Mouse (Mus musculus): ENCODE measurements around the gene Ttyh2.
"Not testable (repeated sequence)": the region's sequence is repeated elsewhere in the genome, so short reads cannot be mapped to it uniquely, and the experiment has no call there.

The Ttyh2 gene

DNA sequence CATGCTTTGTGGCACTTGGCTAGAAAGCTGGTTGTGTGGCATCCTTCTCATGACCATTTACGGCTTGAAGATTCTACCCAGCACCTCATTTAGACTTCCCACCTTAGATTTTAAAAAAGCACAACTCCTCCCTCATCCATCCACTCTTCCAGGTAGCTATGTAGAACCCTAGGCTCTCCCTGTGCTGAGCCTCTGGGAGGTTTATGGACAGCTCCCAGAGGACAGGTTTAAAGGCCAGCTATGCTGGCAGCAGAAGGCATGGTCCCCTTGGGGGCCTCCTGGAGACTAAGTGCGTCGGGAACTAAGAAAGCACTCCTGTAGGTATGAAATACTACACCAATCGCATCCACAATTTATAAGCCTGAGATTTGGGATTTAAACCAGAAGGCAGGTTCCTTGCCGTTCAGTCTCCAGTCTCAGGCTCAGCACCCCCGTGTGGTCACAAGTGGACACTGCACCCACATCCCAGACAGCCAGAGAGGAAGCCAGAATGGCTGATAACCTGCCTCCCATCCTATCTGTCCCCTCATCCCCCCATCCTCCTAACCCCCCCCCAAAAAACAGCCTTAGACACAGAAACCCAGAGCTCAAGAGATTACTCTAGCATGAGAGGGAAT lies 12.4 kb upstream of the Ttyh2 start:
- DNase-seq: peak; percentile 58

DNA sequence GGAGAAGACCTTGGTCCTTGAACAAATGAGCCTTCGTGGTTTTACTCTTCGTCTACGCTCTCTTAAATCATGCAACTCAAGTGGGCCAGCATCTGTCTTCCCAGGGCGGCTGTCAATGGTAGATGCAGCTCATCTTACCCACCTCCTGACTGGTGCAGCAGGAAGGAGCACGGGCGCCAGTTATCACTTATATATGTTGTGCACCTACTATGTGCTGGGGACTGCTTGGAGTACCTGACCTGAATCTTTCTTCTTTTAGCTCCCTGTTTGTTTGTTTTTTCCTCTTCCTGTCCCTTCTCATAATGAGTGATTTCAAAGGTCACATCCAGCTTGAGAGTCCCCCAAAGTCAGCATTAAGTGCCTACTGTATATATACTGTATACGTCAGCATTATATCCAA lies 11.1 kb upstream of the Ttyh2 start:
- no peak for DNase-seq

DNA sequence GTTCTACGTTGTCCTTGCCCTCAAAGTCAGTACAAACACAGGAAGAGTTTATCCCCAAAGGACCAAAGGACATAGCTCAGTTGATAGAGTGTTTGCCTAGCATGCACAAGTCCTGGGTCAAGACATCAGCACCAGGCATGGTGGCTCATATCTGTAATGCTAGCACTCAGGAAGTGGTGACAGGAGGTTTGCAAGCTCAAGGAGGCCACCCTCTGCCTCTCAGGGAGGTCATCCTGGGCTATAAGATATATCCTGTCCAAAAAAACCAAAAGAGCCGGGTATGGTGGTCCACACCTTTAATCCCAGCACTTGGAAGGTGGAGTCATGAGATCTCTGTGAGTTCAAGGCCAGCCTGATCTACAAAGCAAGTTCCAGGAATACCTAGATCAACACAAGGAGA lies 9.8 kb upstream of the Ttyh2 start:
- no peak for DNase-seq

DNA sequence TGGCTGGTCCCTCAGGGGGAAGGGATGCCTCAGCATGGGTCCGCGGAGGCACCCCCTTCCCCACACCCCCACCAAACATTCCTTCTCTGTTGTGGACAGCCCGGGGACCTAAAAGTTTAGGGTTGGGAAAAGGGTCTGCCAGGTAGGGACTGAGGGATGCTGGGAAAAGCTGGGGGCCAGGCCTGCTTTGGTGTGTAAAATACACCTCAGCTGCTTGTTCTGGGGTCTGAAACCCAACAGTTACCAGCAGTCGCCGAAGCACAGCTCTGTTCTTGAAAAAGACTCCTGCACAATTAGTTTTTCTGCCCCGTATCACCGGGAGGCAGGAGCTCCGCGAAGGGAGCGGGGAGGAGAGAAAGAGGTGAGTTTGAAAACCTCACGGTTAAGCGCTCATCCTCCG lies 8.4 kb upstream of the Ttyh2 start:
- DNase-seq: no peak

DNA sequence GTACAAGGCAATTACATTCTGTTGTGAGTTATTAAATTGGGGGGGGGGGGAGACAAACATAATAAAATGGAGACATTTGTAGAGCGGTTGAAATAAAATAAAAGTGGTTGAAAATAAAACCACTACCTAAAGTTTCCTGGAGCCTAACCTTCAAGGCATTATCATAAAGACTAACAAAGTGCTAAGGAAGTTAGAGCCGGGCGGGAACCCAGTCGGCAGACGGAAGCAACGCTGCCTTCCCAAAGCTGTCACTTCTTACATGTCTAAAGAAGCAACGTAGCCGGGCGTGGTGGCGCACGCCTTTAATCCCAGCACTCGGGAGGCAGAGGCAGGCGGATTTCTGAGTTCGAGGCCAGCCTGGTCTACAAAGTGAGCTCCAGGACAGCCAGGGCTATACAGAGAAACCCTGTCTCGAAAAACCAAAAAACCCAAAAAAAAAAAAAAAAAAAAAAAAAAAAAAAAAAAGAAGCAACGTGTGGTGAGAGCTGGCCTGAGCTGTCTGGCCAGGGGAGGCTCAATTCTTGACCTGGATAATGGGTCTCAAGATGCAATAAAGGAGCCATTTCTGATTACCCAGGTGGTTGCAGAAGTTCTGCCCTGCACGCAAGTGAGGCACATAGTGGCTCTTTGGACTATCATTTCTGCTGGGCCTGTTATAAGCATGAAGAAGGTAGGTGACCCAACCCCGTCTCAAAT lies 7.8 kb upstream of the Ttyh2 start:
- no peak for DNase-seq

DNA sequence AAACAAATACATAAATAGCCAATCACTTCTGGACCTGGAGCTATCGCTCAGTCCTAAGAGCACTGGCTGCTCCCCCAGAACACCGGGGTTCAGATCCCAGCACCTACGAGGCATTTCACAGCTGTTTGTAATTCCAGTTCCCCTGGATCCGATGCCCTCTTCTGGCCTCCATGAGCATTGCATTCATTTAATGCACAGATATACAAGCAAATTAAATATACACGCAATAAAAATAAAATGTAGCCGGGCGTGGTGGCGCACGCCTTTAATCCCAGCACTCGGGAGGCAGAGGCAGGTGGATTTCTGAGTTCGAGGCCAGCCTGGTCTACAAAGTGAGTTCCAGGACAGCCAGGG lies 7.3 kb upstream of the Ttyh2 start:
- peak; percentile 61 for DNase-seq

DNA sequence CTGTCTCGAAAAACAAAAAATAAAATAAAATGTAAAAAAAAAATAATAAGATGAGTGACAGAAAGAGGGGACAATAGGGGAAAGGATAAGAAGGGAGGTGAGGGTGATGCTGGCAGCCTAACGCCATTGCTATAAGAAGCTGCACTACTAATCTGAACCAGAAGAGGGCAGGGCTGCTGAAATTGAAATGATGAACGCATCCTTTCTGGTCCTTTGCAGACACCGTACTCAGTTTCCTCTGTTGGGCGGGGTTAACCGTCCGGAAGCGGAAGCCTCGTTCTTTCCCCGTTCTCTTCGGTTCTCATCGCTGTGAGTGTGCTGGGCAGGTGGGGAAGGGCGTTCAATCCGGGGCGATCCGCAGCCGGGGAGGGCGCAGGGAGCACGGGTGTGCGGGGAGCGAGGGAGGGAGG lies 6.9 kb upstream of the Ttyh2 start, which contains the start of gene Rpl38:
Gene Rpl38 (plus strand): TSS at position 224 of the 410 bp plus-strand sequence.
- peak; percentile 97 for DNase-seq

DNA sequence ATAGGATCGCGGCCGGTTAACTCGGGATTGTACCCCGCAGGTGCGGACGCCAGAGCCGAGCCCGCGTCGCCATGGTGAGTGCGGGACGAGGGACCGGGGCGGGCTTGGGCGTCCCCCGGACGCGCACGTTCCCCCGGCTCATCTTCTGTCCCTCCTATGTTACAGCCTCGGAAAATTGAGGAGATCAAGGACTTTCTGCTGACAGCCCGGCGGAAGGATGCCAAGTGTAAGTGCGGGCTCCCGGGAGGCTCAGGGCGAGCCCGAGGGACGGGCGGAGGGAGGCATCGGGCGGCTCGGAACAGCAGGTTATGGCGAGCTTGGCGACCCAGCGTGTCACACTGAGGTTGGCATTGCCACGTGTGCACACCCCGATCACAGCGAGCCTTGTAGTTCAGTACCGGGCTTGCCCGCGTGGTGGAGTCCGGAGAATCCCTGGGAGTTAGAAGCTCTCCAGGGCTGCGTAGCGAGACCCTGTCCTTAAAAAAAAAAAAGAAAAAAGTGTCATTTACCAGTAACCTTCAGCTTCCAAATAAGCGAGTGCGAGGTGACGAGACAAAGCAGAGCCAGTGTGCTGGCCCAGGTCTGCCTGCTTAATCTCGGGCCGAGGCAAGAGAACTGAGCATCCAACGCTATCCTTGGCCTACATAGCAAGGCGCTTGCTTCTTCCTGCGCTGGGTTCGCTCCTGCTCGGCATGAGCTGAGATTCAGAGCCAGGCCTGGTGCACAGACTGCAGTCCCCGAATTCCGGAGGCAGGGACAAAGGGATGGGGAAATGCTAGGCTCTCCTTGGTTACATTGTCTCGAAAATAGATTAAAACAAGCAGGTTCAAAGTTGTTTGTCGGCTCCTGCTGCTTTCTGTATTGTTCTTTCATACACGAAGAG lies 6.2 kb upstream of the Ttyh2 start:
- peak; percentile 74 for DNase-seq

DNA sequence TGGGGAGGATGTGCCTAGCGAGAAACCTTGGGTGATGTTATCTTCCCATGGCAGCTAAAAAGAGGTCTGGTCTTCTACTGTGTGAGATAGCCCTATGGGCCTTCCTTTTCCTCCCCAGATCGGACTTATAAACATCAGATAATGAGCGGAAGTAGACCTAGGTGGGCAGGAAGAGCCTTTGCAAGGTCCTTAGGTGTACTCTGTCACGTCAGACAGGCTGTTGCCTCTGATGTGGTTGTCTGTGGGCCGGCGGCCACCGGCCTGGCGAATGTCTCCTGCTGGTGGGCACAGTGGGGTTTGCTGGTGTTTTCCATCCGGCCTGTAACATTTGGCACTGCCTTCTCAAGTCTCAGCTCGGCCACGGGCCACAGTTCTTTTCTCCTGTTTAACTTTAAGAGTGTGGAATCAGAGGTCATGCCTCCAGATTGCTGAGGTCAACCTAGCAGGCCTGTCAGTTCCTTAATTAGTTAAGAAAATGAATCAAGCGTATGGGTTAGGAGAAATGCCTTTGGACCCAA lies 5.5 kb upstream of the Ttyh2 start:
- DNase-seq: no peak

DNA sequence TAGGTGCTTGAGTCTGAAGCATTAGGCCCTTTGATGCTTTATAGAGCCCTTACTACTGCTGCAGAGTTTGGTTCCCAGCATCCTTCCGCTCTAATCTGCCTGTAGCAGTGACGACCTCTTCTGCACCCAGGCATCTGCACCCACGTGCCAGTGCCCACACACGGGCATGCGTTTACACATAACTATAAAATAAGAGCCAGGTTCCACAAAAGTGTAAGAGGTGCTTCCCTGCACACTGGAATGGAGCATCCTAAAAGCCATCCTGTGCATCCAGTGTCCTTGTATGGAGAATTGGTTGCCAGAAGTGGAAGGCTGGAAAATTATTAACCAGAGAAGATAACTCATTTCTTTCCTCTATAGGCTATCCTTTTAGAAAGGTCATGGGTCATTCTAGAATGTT lies 4.1 kb upstream of the Ttyh2 start:
- DNase-seq: no peak

DNA sequence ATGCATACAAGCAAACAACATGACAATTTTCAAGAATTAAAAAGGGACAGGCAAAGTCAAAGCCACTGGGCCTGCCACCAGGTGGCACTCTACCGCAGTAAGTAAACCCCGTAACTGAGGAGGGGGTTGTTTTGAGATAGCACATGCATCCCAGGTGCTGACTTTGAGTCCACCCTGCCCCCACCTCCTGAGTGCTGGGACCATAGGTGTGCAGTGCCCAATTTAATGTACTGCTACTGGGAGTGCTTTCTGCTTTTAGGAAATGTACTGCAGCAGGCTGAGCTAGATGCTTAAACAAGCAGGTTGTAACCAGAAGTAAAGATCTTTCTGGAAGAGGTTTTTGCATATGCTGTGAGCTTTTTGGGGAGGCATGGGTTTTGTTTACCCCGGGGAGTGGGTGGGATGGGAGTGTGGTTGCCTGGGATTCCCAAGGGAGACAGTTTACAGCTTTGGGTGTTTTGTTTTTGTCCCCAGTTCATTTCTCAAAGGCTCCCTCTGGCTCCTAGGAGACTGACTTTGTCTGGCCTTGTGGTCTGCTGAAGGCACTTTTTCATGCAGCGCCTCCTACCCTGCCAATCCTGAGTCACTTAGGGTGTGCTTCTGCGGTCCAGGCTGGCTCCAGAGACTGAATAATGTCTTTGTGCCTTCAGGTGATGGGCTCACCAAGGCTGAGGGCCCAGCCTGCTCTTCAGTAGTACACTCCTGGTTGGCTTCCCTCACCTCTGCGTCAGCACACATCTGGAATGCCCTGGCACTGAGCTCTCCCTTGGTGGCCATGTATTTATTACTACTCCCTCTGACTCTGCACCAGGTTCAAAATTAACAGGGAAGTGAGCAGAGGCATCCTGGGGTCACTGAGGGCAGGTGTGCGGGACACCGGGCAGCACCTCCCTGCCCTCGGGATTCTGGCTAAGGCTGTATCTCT lies 2.2 kb upstream of the Ttyh2 start:
- peak; percentile 83 for DNase-seq

DNA sequence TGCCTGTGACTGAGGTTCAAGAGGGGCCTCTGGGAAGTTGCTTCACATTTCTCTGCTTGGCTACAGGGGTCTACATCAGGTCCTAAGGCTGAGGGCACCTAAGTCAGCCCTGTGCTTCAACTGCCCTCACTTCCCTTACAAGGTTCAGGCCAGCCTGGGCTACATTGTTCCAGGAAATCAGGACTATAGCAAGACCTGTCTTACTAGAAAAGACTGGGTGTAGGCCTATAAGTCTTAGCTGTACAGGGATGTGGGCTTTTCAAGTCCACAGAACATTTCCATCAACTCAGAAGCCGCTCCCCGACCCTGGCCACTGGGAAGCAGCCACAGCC lies 1.5 kb upstream of the Ttyh2 start:
- DNase-seq: no peak

DNA sequence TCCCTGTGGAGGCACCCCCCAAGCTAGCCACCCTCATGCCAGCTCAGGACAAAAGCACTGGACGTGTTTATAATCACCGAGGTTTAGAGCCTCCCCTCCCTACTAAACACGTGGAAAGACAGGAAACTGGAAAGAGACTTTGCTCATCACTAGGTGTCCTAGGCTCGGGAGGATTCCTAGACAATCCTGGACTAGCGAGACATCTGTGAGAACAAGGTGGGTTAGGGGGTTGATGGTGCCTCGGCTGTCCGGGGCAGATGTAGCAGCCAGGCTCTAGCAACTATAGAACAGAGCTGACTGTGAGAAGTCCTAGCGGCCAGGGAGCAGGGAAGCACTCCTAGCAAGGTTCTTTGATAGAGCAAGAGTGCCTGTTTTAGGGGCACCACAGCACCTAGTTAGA lies 1.1 kb upstream of the Ttyh2 start:
- no peak for DNase-seq

DNA sequence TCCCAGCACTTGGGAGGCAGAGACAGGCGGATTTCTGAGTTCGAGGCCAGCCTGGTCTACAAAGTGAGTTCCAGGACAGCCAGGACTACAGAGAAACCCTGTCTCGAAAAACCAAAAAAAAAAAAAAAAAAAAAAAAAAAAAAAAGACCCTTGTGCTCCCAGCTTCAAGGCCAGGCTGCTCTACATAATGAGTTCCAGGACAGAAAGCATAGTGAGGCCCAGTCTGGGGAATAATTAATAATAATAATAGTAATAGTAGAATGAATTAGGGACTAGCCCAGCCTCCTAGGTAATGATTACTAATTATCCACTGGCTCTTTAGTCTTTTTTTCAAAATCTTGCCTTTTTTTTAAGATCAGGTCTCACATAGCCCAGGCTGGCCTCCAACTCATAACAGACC lies 435 bp upstream of the Ttyh2 start:
- DNase-seq: not testable (repeated sequence)

DNA sequence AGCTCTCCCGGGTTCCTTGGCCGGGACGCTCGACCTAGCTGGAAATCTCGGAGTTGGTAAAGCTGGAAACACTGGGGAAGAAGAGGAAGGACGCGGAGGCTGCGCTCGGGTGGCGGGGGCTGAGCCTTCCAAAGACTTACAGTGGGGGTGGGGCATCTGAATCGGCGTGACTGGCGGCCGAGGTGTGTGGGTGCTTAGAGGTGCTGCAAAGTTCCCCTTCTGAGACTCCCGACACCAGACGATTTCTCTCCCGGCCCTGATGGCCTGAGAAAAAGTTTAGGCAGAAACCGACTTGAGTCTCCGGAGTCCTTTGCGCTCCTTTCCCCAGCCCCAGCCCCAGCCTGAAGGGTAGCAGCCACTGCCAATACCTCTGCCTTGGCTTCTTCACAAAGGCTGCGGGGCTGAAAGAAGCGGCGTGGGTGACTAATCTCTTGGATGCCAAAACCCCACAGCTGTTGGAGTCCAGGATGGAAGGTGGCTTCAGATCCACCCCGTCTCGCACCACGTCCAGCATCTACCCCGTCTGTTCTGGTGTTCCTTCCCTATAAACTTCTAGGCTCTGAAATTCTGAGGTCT lies 683 bp downstream of the Ttyh2 start:
- DNase-seq: no peak

DNA sequence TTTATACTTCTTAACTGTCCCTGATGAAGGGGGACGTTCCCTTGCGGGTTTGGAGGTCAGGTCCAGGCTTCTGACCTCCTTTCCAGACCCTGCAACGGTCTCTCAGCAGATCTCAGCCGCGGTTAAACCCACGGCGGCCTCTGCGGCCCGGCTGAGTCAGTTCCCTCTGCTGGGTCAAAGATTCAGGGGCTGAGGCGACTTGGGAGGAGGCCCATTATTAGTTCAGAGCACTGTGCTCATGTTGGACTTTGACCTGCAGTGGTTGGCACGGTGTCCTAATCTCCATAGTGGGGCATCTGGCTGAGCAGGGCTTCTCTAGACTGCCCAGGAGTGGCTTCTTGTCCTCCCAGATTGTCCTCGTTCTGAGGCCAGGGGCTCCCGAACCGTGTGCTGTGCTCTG lies 1.2 kb downstream of the Ttyh2 start:
- DNase-seq: peak; percentile 94

DNA sequence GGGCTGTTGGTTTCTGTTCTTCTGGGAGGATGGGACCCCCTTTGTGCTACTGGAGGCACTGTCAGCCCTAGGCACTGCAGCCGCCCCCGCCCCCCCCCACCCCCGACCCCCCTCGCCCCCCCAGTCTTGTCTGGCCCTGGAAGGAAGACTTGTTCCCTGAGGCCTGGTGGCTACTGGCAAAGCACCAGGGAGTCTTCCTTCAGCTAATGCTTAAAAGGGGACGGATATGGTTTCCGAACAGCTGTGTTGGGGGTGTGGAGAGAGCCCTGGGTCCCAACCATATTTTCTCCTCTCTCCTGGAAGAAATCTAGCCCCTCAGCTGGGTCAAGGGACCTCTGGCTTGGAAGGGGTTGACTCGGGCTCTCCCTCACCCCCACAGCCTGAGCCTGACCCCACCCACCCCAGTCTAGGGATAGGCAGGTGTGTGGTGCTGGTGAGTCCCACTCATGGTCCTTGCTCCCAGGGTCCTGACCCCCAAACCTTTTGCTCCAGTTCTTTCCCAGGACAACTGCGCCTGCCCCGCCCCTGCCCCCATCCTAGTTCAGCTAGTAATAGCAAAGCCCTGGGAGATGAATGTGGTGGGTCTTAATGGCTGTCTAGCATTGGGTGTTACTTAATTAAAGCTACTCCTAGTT lies 1.8 kb downstream of the Ttyh2 start:
- DNase-seq: no peak

DNA sequence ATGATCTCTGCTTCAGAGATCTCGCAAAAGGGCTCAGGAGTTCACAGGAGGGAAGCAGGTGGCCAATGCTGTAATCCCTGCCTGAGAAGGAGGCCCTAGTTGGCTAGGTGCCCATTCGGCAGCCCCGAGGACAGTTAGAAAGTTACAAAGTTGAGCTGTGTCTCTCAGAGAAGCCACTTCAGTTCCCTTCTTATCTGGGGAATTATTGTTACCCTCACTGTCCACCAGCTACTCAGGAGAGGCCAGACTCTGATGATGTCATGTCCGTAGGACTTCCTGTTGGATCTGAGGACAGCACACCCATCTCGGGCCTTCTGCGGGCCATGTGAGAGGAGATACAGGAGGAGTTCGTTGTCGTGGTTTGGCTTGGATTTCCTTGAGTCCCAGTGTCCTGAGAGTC lies 4.4 kb downstream of the Ttyh2 start:
- no peak for DNase-seq

DNA sequence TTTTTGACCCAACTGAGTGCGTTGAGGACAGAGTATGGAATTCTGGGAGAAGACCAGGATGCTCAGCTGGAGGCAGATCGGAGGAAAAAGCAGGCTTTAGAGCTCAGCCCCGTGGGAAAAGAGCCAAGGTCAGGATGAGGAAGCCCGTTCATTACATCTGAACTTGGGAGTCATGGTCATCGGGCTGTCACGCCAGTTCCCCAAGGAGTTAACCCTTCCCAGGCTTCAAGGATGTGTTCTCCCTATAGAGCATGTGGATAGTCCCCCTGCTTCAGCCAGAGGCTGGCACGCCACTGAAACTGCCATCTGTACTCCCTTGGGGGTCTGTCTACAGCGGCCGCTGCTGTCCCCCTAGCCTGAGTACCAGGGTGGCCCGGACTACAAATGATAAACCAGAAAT lies 5.1 kb downstream of the Ttyh2 start:
- DNase-seq: peak; percentile 56

DNA sequence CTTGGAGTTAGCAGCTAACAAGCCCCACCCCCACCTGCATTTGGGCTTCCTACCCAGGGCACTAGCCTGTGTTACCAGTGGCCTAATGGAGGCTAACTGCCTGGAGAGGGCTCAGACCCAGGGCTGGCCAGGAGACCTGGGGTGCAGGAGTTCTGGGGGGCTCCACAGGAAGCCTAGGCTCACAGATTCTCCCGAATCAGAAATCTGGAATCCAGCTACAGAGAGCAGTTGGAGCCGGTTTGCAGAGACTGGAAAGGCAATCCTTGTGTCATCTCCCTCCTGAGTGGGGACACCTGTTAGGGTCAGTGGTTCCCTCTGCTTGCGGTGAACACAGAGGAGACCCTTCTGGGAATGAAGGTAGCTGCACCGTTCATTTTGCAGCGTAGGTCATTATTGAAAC lies 5.8 kb downstream of the Ttyh2 start:
- DNase-seq: no peak

DNA sequence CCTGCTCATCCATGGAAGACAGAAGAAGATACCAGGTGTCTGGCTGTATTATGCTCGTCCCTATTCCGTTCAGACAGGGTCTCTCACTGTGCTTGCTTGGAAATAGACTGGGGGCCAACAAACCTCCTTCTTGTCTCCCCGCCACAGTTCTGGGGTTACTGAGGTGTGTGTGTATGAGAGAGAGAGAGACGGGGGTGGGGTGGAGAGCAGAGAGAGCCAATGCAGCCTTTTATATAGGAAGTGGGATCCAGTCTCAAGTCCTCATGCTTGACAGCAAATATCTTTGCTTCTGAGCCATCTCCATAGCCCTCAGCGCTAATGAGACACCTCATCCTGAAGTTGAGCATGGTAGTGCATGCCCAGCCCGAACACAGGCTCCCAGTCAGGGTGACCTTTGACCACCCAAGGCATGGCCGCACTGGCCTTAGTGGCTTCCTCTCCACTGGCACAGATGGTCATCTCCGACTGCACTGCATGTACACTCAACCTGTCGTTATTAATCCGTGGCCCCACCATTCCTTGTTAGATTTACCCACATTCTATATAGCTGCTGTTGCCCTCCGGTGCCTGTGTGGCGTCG lies 7.2 kb downstream of the Ttyh2 start:
- DNase-seq: peak; percentile 58
